Mouse (Mus musculus): ENCODE measurements around the gene Kptn. TPM values are rescaled to one million over a fixed set of nuclear protein-coding genes. Genes with fewer than 3 reads are reported as not detected.

The Kptn gene
- polyA plus RNA-seq, 1 experiment from 2014 or later: 28.8 TPM

GRCm38 (mm10) chr7:16102686-16103226 lies 16.9 kb upstream of the Kptn start:
- DNase-seq (ENCODE audit: low spot score): no peak
- H3K27me3 ChIP-seq (ENCODE audit: low read depth, poor library complexity, severe bottlenecking): no peaks in the 10 kb centered on the region
- WGBS: 87% methylated on average over 5 of the region's 5 CpGs
- peaks cover 21% of the 10 kb centered on the region for H3K4me1 ChIP-seq
- H3K9me3 ChIP-seq (replicated peaks): no peaks in the 10 kb centered on the region
- no peak overlapping the region for H3K27ac ChIP-seq (replicated peaks)
- H3K36me3 ChIP-seq: peaks cover 60% of the 10 kb centered on the region
- H3K4me3 ChIP-seq: no peak overlapping the region

GRCm38 (mm10) chr7:16103760-16104159 lies 15.9 kb upstream of the Kptn start:
- no peak for DNase-seq (ENCODE audit: low spot score)
- Histone ChIP-seq H3K27ac (replicated peaks) (no peak overlapping the region), H3K4me1 (peaks cover 19% of the 10 kb centered on the region), H3K27me3 (ENCODE audit: low read depth, poor library complexity, severe bottlenecking) (no peaks in the 10 kb centered on the region), H3K36me3 (peaks cover 70% of the 10 kb centered on the region), H3K9me3 (replicated peaks) (no peaks in the 10 kb centered on the region), H3K4me3 (no peak overlapping the region)
- WGBS: 79% methylated on average over 6 of the region's 6 CpGs

DNA sequence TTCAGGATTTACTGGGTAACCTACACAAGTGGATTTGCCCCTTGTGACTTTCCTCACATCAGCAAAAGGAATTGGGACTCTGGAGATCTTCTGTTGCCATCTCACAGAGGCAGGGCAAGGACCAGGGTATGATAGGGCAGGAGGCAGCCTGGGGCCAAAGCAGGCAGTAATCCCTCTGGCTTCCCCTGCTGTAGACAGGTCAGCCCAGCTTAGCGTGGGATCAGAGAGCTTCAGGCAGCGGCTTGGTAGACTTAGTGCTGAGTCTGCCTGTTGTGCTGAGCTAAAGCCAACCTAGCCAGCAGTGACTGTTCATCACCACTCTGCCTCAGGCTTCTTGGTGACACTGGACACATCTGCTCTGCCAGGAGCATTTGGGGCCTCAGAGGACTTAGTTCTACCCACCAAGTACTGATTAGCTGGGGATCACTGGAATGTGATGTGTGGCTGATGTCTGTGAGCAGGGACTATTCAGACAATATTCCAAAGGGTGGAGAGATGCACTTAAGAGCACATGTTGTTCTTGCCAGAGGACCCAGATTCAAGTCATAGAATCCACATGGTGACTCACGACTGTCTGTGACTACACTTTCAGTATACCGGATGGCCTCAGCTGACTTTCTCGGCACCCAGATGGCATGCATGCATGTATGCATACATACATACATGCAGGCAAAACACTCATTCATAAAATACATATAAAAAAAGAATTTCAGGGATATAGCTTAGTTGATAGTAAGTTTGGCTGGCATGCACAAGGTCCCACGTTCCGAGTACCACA lies 14.9 kb upstream of the Kptn start:
- no peak for DNase-seq (ENCODE audit: low spot score)
- Histone ChIP-seq H3K36me3 (peaks cover 80% of the 10 kb centered on the region), H3K4me3 (no peak overlapping the region), H3K4me1 (peaks cover 10% of the 10 kb centered on the region), H3K27ac (replicated peaks) (no peak overlapping the region), H3K27me3 (ENCODE audit: low read depth, poor library complexity, severe bottlenecking) (no peaks in the 10 kb centered on the region), H3K9me3 (replicated peaks) (no peaks in the 10 kb centered on the region)
- WGBS: 92% methylated on average over 7 of the region's 7 CpGs

GRCm38 (mm10) chr7:16108886-16109542 lies 10.7 kb upstream of the Kptn start:
- 92% methylated on average over 9 of the region's 9 CpGs for WGBS
- Histone ChIP-seq H3K4me3 (no peak overlapping the region), H3K27me3 (ENCODE audit: low read depth, poor library complexity, severe bottlenecking) (no peaks in the 10 kb centered on the region), H3K9me3 (replicated peaks) (no peaks in the 10 kb centered on the region), H3K27ac (replicated peaks) (no peak overlapping the region), H3K36me3 (peaks cover 86% of the 10 kb centered on the region), H3K4me1 (no peaks in the 10 kb centered on the region; the same call in 1 of the 2 replicates)
- DNase-seq (ENCODE audit: low spot score): no peak

GRCm38 (mm10) chr7:16110158-16110557 lies 9.5 kb upstream of the Kptn start:
- H3K27me3 ChIP-seq (ENCODE audit: low read depth, poor library complexity, severe bottlenecking): no peaks in the 10 kb centered on the region
- H3K4me3 ChIP-seq: no peak overlapping the region
- peaks cover 87% of the 10 kb centered on the region for H3K36me3 ChIP-seq
- no peak for DNase-seq (ENCODE audit: low spot score)
- H3K9me3 ChIP-seq (replicated peaks): no peaks in the 10 kb centered on the region
- 92% methylated on average over 8 of the region's 8 CpGs for WGBS
- H3K27ac ChIP-seq (replicated peaks): no peak overlapping the region
- H3K4me1 ChIP-seq: no peaks in the 10 kb centered on the region

- Histone ChIP-seq H3K27ac (replicated peaks) (no peak overlapping the region), H3K4me1 (no peaks in the 10 kb centered on the region), H3K9me3 (replicated peaks) (no peaks in the 10 kb centered on the region), H3K36me3 (peaks cover 96% of the 10 kb centered on the region), H3K27me3 (ENCODE audit: low read depth, poor library complexity, severe bottlenecking) (no peaks in the 10 kb centered on the region), H3K4me3 (no peak overlapping the region)
- no peak for DNase-seq (ENCODE audit: low spot score)
- WGBS: 92% methylated on average over 7 of the region's 7 CpGs
Measured at GRCm38 (mm10) chr7:16111284-16112090, 8.2 kb upstream of the Kptn start.

- H3K4me3 ChIP-seq: no peak overlapping the region
- H3K9me3 ChIP-seq (replicated peaks): no peaks in the 10 kb centered on the region
- peaks cover 64% of the 10 kb centered on the region for H3K36me3 ChIP-seq
- WGBS: 90% methylated on average over 7 of the region's 7 CpGs
- peaks cover 17% of the 10 kb centered on the region for H3K4me1 ChIP-seq
- no peak for DNase-seq (ENCODE audit: low spot score)
- no peaks in the 10 kb centered on the region for H3K27me3 ChIP-seq (ENCODE audit: low read depth, poor library complexity, severe bottlenecking)
- H3K27ac ChIP-seq (replicated peaks): no peak overlapping the region
Measured at GRCm38 (mm10) chr7:16116418-16116817, 3.3 kb upstream of the Kptn start.

DNA sequence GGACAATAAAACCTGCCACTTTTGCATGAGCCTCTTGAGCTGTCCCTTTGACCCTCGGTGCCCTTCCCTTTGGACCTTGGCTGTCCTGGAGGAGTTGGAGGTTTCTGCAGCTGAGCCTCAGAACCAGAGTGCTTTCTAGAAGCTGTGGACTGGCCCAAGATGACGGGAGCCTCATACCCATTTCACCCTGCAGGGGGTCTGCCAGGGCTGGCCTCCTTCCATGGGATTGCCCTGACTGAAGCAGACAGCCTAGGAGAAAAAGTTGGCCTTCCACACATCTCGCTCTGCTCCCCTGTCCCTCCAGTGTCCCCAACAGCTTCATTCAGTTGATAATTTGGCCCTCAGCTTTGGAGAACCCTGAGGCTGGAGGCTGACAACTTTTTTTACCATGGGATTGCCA lies 2.6 kb upstream of the Kptn start:
- peaks cover 17% of the 10 kb centered on the region for H3K4me1 ChIP-seq
- peaks cover 57% of the 10 kb centered on the region for H3K36me3 ChIP-seq
- H3K27ac ChIP-seq (replicated peaks): no peak overlapping the region
- no peak overlapping the region for H3K4me3 ChIP-seq
- H3K9me3 ChIP-seq (replicated peaks): no peaks in the 10 kb centered on the region
- 81% methylated on average over 3 of the region's 3 CpGs for WGBS
- no peaks in the 10 kb centered on the region for H3K27me3 ChIP-seq (ENCODE audit: low read depth, poor library complexity, severe bottlenecking)
- no peak for DNase-seq (ENCODE audit: low spot score)

DNA sequence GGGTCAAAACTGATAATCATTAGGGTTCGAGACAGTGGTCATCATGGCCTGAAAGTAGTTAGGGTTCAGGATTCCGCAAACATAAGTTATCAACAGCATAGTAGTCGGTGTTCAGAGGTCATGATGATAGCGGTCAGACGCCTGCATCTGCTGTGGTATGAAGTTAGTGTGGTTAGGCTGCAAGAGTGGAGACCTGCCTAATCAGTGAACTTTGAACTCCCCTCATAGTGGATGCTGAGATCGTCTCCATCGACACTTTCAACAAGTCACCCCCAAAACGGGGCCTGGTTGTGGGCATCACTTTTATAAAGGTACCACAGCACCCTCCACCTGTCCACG lies 536 bp downstream of the Kptn start:
- DNase-seq (ENCODE audit: low spot score): no peak
- WGBS: 56% methylated on average over 9 of the region's 9 CpGs
- H3K27ac ChIP-seq (replicated peaks): peak overlapping the region; percentile 95

DNA sequence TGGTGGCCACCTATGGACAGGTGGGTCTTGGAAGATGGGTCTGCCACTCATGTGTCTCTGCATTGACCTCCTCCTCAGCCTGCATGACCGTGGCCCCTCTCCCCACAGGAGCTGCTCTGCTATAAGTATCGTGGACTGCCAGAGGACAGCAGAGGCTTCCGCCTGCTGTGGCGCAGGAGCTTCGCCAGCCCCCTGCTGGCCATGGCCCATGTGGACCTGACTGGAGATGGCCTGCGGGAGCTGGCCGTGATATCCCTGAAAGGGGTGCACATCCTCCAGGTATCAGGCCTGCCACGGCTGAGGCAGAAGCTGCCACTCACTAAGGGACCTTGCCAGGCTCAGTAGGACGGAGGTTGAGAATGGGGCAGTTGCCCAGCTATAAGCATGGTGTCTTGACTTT lies 6.1 kb downstream of the Kptn start:
- WGBS: 85% methylated on average over 9 of the region's 9 CpGs
- no peak for DNase-seq (ENCODE audit: low spot score)
- H3K4me1 ChIP-seq: peaks cover 22% of the 10 kb centered on the region
- peaks cover 13% of the 10 kb centered on the region; the same call in 1 of the 2 replicates for H3K36me3 ChIP-seq
- peaks cover 7% of the 10 kb centered on the region; the same call in 1 of the 2 replicates for H3K27me3 ChIP-seq (ENCODE audit: low read depth, poor library complexity, severe bottlenecking)
- H3K9me3 ChIP-seq (replicated peaks): no peaks in the 10 kb centered on the region
- no peak overlapping the region for H3K4me3 ChIP-seq
- no peak overlapping the region for H3K27ac ChIP-seq (replicated peaks)

More for the DNA sequence above, 536 bp downstream of the Kptn start:
- Histone ChIP-seq H3K9me3 (replicated peaks) (no peaks in the 10 kb centered on the region), H3K4me1 (peaks cover 17% of the 10 kb centered on the region), H3K36me3 (peaks cover 29% of the 10 kb centered on the region), H3K4me3 (peak overlapping the region; percentile 73), H3K27me3 (ENCODE audit: low read depth, poor library complexity, severe bottlenecking) (no peaks in the 10 kb centered on the region)

DNA sequence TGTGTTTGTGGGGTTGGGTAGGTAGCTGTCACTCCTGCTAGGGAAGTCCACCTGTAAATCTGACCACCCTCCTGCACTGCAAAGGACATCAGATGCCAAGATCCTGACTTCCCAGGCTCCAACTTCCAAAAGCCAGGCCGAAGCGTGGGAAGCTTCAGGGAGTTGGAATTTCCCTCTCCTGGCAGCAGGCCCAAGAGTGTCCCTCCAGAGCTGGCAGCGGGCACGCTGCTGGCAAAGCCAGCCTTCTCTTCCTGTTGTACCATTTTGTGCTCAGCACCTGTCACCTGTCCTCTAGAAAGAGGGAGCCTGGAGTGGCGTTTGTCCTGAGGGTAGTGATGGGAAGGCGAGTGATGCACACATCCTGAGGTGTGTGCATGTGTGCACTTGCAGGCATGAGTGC lies 8.6 kb downstream of the Kptn start:
- Histone ChIP-seq H3K4me3 (no peak overlapping the region), H3K36me3 (peaks cover 10% of the 10 kb centered on the region; the same call in 1 of the 2 replicates), H3K27ac (replicated peaks) (no peak overlapping the region), H3K27me3 (ENCODE audit: low read depth, poor library complexity, severe bottlenecking) (peaks cover 19% of the 10 kb centered on the region), H3K4me1 (peaks cover 45% of the 10 kb centered on the region), H3K9me3 (replicated peaks) (no peaks in the 10 kb centered on the region)
- DNase-seq (ENCODE audit: low spot score): no peak
- WGBS: 89% methylated on average over 6 of the region's 6 CpGs

DNA sequence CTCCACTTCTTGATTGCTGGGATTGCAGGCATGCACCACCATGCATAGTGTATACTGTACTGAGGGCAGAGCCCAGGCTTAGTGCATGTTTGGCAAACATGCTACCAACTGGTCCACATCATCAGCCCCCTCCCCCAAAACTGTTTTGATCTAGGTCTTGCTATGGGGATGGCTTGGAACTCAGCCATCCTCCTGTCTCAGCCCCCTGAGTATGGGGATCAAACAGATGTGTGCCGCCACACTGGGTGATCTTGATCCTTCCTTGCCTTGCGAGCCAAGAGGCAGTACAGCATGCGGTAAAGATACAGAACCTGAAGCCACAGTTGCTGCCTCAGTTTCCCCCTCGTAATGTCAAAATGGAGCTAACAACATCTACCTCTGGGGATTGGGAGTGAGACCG lies 9.2 kb downstream of the Kptn start:
- Histone ChIP-seq H3K9me3 (replicated peaks) (no peaks in the 10 kb centered on the region), H3K27ac (replicated peaks) (peak overlapping the region; percentile 91)

More for the DNA sequence above, 9.2 kb downstream of the Kptn start:
- no peak for DNase-seq (ENCODE audit: low spot score)
- WGBS: 65% methylated on average over 5 of the region's 5 CpGs
- peaks cover 19% of the 10 kb centered on the region for H3K27me3 ChIP-seq (ENCODE audit: low read depth, poor library complexity, severe bottlenecking)
- peak overlapping the region; percentile 86; the same call in 1 of the 2 replicates for H3K4me3 ChIP-seq
- peaks cover 45% of the 10 kb centered on the region for H3K4me1 ChIP-seq
- peaks cover 10% of the 10 kb centered on the region; the same call in 1 of the 2 replicates for H3K36me3 ChIP-seq
